Mouse (Mus musculus) skeletal muscle tissue, adult 2 months (tissue): ENCODE results near the gene Klhdc10.

Experiments used
- DNase-seq: peaks from one replicate; pipeline ENCODE4 v3.0.0-alpha.2; 2012; ENCODE audit warnings: low read depth, low spot score

Klhdc10 gene

DNA sequence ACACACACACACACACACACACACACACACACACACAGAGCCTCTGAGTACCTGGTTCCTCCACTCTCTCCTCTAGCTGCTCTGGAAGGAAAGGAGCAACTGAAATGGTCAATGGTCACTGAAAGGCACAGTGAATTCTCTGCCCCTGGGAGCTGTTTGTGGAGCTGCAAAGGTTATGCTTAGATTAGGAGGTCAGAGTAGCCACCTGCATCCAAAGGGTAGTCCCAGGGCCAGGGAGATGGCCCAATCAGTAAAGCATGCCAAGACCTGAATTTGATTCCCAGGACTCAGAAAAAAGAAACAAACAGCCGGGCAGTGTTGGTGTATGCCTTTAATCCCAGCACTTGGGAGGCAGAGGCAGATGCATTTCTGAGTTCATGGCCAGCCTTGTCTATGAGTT is 66.4 kb downstream of the Klhdc10 start:
- no peak for DNase-seq

DNA sequence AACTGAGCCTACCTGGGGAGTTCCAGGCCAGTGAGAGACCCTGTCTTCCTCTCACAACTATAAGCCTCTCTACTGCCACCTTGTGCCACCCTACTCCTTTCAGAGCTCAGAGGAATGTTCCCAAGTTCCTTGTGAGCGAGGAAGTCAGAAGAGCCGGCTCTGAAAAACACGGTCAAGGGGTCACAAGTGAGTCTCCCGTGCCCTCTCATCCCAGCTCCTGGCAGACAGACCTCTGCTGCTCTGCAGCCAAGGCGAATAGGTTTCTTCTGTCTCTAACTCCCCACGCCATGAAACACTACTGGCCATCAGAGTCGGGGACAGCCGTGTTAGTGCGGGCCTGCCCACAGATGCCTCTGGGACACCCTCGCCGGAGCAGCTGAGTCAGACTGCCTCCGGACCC is 67.0 kb downstream of the Klhdc10 start:
- peak; percentile 28 for DNase-seq

DNA sequence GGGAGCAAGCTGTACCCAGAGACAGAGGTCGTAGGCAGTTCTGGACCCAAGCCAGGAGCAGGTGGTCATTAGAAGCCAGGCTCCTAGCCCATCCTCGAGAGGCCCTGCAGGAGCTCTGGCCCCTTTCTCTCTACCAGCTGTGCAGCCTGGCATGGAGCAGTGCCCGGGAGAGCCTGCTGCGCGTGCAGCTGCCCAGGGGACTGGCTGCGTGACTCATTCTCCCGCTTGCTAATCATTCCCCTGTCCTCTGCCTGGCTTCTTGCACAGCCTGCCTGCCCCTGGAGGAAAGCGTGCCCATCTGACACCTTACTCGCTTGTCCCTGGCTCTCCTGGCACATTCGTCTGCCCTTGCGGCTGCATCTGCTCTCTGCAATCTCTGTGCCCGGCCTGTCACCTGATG is 67.7 kb downstream of the Klhdc10 start:
- DNase-seq = peak; percentile 77

DNA sequence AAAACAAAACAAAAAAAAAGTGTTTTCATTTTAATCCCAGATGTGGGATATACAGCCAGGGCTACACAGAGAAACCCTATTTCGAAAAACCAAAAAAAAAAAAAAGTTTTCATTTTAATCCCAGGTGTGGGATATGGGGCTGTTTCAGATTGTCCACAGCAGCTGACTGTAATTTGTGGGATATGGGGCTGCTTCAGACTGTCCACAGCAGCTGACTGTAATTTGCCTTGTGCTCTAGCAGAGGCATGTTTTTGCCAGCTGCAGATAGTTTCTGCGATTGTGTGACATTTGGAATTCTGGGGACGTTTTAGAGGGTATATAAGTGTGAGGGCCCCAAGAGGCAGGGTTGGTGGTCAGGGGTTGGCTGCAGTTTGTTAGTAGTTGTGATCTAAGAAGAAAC is 70.0 kb downstream of the Klhdc10 start:
- DNase-seq = no peak

DNA sequence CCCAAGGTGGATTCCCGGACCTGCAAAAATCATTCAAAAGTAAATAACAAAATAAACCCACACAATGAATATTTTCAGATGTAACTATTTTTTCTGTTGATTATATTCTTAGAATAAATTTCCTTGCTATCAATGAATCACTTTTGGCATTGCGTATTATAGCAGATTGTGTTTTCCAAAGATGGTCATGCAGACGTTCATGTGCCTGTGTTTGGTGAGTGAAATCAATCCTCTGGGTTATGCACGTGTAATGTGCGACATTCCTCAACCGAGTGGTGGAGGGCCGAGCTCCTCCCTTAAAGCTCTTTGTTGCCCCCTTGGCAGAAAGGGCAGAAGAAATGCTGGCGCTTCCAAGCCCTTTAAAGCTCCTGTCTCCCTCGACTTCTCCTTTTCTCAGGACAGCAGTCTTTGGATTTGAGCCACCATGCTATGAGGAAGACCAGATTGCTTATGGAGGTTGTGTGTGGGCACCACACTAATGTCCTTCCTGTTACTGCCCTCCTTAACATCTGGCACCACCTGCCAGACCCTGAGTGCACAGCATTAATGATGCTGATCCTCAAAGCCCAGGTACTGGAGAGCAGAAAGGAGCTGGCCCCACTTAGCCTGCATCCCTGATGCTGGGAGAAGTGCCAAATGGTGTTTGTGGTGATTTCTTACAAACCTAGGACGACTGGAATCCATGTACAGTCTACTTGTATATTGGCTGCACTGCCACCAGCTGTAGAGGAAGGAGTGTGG is 74.5 kb downstream of the Klhdc10 start:
- no peak for DNase-seq

DNA sequence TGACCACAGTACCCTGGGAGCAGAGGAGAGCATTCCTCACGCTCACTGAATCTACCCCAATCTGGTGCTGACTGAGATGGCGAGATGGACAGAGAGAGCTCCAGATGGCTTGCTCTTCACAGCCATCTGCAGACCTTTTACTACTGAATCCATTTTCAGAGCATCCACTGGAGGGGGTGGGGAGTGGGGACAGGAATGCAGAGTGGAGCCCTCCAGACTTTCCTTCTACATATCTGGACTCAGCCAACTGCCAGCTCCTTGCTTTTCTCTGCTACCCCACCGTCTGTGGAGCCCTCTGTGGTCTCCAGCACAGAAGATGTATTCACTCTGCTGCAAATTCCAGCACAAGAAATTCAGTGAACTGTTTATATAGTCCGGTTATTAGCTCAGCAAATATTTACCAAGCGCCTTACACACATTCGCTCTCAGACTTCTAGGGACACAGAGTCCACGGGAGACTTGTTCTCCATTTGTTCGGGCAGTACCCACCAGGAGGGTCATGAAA is 75.6 kb downstream of the Klhdc10 start:
- DNase-seq = no peak

DNA sequence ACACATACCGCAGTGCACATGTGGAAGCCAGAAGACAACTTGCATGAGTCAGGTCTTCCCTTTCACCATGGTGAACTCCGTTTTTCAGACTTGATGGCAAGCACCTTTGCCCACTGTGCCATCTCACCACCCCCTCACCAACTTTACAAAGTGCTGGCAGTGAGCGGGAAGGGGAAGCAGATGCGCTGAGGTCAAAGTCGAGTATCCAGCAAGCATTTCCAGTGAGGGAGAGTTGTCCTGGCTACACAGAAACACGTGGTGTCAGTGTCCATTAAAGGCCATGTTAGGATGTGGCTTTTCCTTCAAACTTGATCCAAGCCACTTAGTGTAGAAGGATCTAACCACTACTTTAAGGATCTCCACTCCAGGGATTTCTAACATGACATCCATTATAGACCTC is 76.1 kb downstream of the Klhdc10 start:
- no peak for DNase-seq

DNA sequence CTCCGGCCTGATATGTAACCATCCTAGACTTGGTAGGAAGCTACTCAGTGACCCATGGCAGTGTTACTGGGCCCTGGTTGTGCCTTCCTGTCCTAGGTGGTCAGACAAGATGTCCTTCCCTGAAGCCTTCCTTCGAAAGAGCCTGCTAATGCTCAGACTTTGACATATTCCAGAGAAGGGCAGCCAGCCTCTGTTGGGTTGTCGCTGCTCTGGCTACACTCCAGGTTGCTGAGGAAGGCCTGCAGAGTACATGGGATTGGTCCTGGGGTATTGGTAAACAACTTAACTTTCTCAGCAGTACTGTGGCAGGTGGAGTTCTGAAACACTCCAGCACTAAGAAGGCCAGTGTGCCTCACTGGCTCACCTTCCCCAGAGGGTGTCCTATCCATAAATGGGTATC is 77.8 kb downstream of the Klhdc10 start:
- DNase-seq = no peak

DNA sequence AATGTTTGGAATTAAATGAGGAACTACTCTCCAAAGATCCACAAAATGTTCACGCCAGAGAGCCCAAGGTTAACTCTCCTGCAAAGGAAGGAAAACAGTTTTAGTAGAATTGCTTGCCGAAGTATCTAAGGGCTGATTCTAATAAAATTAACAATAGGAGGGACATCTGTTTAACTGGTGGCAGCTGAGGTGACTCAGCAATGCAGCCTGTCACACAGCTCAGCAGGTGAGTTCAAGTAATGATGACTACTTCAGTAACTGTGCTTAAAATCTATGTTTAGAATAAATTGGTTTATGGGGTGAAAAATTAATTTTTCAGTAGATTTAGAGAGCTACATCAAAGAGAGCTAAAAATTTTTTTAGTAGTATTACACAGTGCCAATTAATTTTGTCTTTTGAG is 81.2 kb downstream of the Klhdc10 start:
- DNase-seq = no peak

DNA sequence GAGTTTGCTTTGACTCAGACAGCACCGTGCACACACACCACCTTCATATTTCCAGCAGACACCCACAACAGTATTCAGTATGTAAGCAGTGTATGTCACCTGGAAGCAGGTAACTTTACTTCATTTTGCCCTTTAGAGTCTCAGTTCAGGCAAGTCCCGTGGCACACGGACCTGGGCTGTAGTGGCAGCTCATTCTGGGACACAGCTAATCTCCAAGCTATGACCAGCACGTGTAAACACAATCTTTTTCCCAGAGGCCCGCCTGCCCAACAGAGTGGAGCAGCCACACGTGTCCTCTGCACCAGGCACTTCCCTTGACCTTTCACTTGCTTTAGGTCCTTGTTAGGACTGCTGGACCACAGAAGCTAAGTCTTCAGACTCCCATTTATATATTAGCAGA is 84.8 kb downstream of the Klhdc10 start:
- DNase-seq = no peak

DNA sequence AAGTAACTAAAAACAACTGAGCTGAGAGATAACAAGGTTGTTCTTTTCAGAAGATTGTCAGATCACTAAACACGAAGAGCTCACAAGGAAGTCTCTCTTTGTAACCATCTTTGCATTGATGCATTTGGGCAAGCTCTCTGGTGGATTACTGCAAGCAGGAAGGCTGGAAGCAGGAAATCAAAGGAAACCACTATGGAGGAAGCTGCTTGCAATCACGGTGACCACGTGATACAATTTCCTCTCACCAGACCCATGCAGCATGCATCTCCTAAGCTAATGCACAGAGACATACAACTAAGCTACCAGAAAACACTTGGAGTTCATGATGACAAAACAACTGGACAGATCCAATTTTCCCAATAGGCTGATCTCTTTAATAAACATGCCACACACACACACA is 97.4 kb downstream of the Klhdc10 start:
- no peak for DNase-seq
